Mouse (Mus musculus) limb, embryonic 14.5 days (tissue): ENCODE results near the gene Rin3. TPM values are rescaled to one million over a fixed set of nuclear protein-coding genes. Genes with fewer than 3 reads are reported as not detected.

Experiments used
- ATAC-seq: fragments of 200-750 bp; cut with Nextera tagmentation; 2 replicates; pipeline ENCODE4 v1.8.0; 2017; ENCODE audit warnings: low read depth, moderate number of reproducible peaks, moderate TSS enrichment; ENCODE audit not compliant: low FRiP score
- DNase-seq: peaks from one replicate; pipeline ENCODE4 v3.0.0-alpha.2; 2015; ENCODE audit warnings: low spot score
- H3K27ac ChIP-seq: fragments of 300-500 bp; sonication (generic); replicated peaks from 2 replicates; pipeline ENCODE4 v1.5.1; 2014; ENCODE audit warnings: low read depth, mild to moderate bottlenecking, low read length, moderate library complexity, mixed read lengths
- H3K27me3 ChIP-seq: fragments of 300-500 bp; sonication (generic); 2 replicates; pipeline ENCODE4 v1.6.1; 2014; ENCODE audit warnings: low read length, mixed read lengths; ENCODE audit not compliant: control insufficient read depth, insufficient read depth
- H3K36me3 ChIP-seq: fragments of 300-500 bp; sonication (generic); 2 replicates; pipeline ENCODE4 v1.6.1; 2014; ENCODE audit warnings: mild to moderate bottlenecking, low read length, moderate library complexity, mixed read lengths; ENCODE audit not compliant: control insufficient read depth, insufficient read depth
- H3K4me1 ChIP-seq: fragments of 300-500 bp; sonication (generic); 2 replicates; pipeline ENCODE4 v1.6.1; 2014; ENCODE audit warnings: antibody characterized with exemption, low read length, mixed read lengths; ENCODE audit not compliant: control insufficient read depth, insufficient read depth
- H3K4me2 ChIP-seq: fragments of 300-500 bp; sonication (generic); replicated peaks from 2 replicates; pipeline ENCODE4 v1.6.1; 2014; ENCODE audit warnings: low read depth, mild to moderate bottlenecking, low read length, moderate library complexity; ENCODE audit not compliant: severe bottlenecking
- H3K4me3 ChIP-seq: fragments of 300-500 bp; sonication (generic); replicated peaks from 2 replicates; pipeline ENCODE4 v1.5.1; 2014; ENCODE audit warnings: low read length
- H3K9ac ChIP-seq: fragments of 300-500 bp; sonication (generic); 2 replicates; pipeline ENCODE4 v1.6.1; 2014; ENCODE audit warnings: mild to moderate bottlenecking, low read depth, low read length, moderate library complexity; ENCODE audit not compliant: severe bottlenecking
- H3K9me3 ChIP-seq: fragments of 300-500 bp; sonication (generic); 2 replicates; pipeline ENCODE4 v1.6.1; 2016; ENCODE audit warnings: low read length; ENCODE audit not compliant: control insufficient read depth
- POLR2A ChIP-seq: fragments of 200-500 bp; IDR thresholded peaks from 2 replicates; pipeline ENCODE4 v1.8.0; 2012; ENCODE audit warnings: inconsistent platforms, mild to moderate bottlenecking, moderate library complexity, borderline replicate concordance; ENCODE audit not compliant: insufficient read depth, insufficient read length; ENCODE audit errors: extremely low read depth
- WGBS: fragments of 180-500 bp; shearing (Covaris S2); extraction: QIAGEN DNeasy Blood & Tissue Kit; methylation state at CpG from one replicate; pipeline ENCODE4 v1.1.7; 2014; 5-methylcytosine and 5-hydroxymethylcytosine counted together
- polyA plus RNA-seq, 2 experiments: library from polyadenylated mRNA; depleted of rRNA in 1 of 2; stranded (reverse) in 1 of 2; unstranded in 1 of 2; fragments of >200 nt; fragmentation: Nextera tagmentation in 1 of 2; extraction: Ambion mirVana in 1 of 2; gene quantifications; 2 replicates each; pipeline versions ENCODE4 v1.2.1 to v1.2.3; 2012 to 2014

Rin3 gene
- polyA plus RNA-seq, 2 experiments, result 10.0 to 10.8 TPM

GRCm38 (mm10) chr12:102414686-102415085, 131.8 kb downstream of the Rin3 start:
- H3K36me3 ChIP-seq, result peaks cover 3% of the 10 kb centered on the region; the same call in 1 of the 2 replicates
- no peak overlapping the region for H3K4me2 ChIP-seq
- no peaks in the 10 kb centered on the region for H3K27me3 ChIP-seq
- no peak for TF ChIP-seq POLR2A
- no peak overlapping the region for H3K4me3 ChIP-seq
- H3K9ac ChIP-seq, result no peak overlapping the region
- DNase-seq (no peak), ATAC-seq (no peak)
- H3K27ac ChIP-seq, result no peak overlapping the region
- no peaks in the 10 kb centered on the region for H3K9me3 ChIP-seq
- H3K4me1 ChIP-seq, result 0 out of 2 replicates have a peak, but pooled peaks cover 3% of the 10 kb centered on the region
- 90% methylated on average over 6 of the region's 6 CpGs for WGBS

- 0 out of 2 replicates have a peak, but pooled peaks cover 3% of the 10 kb centered on the region for H3K4me1 ChIP-seq
- peak; percentile 37 for DNase-seq
- peak; percentile 84 for ATAC-seq
- no peak overlapping the region for H3K4me3 ChIP-seq
- H3K4me2 ChIP-seq, result no peak overlapping the region
- H3K27ac ChIP-seq, result no peak overlapping the region
- WGBS, result 46% methylated on average over 7 of the region's 7 CpGs
- peaks cover 3% of the 10 kb centered on the region; the same call in 1 of the 2 replicates for H3K36me3 ChIP-seq
- no peaks in the 10 kb centered on the region for H3K27me3 ChIP-seq
- no peak for TF ChIP-seq POLR2A
- no peak overlapping the region for H3K9ac ChIP-seq
- no peaks in the 10 kb centered on the region for H3K9me3 ChIP-seq
Measured at GRCm38 (mm10) chr12:102416391-102416837, 133.6 kb downstream of the Rin3 start.

- H3K4me3 ChIP-seq, result no peak overlapping the region
- H3K9ac ChIP-seq, result no peak overlapping the region
- ATAC-seq (0 out of 2 replicates have a peak, but pooled peaks have one; percentile 2), DNase-seq (no peak)
- H3K9me3 ChIP-seq, result no peaks in the 10 kb centered on the region
- TF ChIP-seq POLR2A, result no peak
- peaks cover 3% of the 10 kb centered on the region; the same call in 1 of the 2 replicates for H3K36me3 ChIP-seq
- no peak overlapping the region for H3K4me2 ChIP-seq
- WGBS, result 81% methylated on average over 7 of the region's 7 CpGs
- H3K27me3 ChIP-seq, result no peaks in the 10 kb centered on the region
- H3K4me1 ChIP-seq, result 0 out of 2 replicates have a peak, but pooled peaks cover 3% of the 10 kb centered on the region
- H3K27ac ChIP-seq, result no peak overlapping the region
Measured at GRCm38 (mm10) chr12:102416955-102417510, 134.2 kb downstream of the Rin3 start.

- no peak overlapping the region for H3K27ac ChIP-seq
- no peaks in the 10 kb centered on the region for H3K9me3 ChIP-seq
- peaks cover 4% of the 10 kb centered on the region; the same call in 1 of the 2 replicates for H3K36me3 ChIP-seq
- no peak overlapping the region for H3K9ac ChIP-seq
- no peak overlapping the region for H3K4me2 ChIP-seq
- H3K4me3 ChIP-seq, result no peak overlapping the region
- WGBS, result 90% methylated on average over 6 of the region's 6 CpGs
- no peak for TF ChIP-seq POLR2A
- DNase-seq (no peak), ATAC-seq (no peak)
- no peaks in the 10 kb centered on the region for H3K27me3 ChIP-seq
- 0 out of 2 replicates have a peak, but pooled peaks cover 3% of the 10 kb centered on the region for H3K4me1 ChIP-seq
Measured at GRCm38 (mm10) chr12:102417701-102418100, 134.9 kb downstream of the Rin3 start.

GRCm38 (mm10) chr12:102419544-102419943, 136.7 kb downstream of the Rin3 start:
- Histone ChIP-seq H3K27ac (no peak overlapping the region), H3K4me3 (no peak overlapping the region), H3K36me3 (peaks cover 6% of the 10 kb centered on the region; the same call in 1 of the 2 replicates), H3K27me3 (no peaks in the 10 kb centered on the region), H3K9me3 (no peaks in the 10 kb centered on the region), H3K4me2 (no peak overlapping the region), H3K9ac (no peak overlapping the region), H3K4me1 (0 out of 2 replicates have a peak, but pooled peaks cover 3% of the 10 kb centered on the region)
- 79% methylated on average over 3 of the region's 3 CpGs for WGBS
- ATAC-seq, result no peak
- TF ChIP-seq POLR2A, result no peak
- no peak for DNase-seq
